Mouse (Mus musculus): Measurements from ENCODE around the gene Hes6. TPM values are rescaled to one million over a fixed set of nuclear protein-coding genes. Genes with fewer than 3 reads are reported as not detected.

Hes6 gene
- total and polyA plus RNA-seq, 2 experiments from 2014 or later: 113 to 119 TPM

DNA sequence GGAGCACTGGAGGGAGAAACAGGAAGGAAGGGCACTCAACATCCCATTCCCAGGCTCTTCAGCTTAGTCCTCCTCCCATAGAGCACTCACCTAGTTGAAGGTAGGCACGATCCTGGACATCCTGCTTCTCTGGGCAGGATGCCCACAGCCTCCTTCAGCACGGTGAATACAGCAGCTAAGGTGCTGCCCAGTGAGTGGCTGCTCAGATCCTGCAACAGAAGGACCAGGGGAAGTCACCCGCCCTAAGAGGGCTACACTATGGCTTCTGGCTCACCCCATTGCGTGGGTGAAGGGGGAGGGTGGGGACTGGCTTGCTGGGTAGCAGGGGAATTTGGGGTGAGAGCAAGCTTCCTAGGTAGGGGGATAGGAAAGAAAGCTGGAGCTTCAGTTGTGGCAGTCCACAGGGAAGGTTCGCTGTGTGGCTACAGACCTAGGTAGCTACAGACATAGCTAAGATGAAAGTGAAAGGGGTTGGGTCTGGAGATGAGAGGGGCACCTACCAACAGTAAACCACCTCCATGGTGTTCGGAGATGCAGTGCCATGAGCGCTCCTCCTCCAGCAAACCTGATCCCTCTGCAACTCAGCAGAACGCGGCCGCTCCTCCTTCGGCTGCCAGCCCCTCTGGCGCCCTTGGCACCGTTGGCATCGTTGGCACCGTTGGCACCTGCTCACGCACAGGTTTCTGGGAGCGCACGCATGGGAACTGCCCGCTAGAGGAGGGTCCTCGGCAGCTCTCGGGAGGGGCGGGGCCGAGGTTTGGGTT, 8.2 kb downstream of the Hes6 start:
- 69% methylated on average over 23 of the region's 23 CpGs for WGBS
- Histone ChIP-seq H3K4me3 (ENCODE audit: low read depth, low read length) (no peak overlapping the region), H3K36me3 (ENCODE audit: insufficient read depth, low read length) (no peaks in the 10 kb centered on the region), H3K4me1 (ENCODE audit: insufficient read depth, low read length) (no peaks in the 10 kb centered on the region), H3K4me2 (ENCODE audit: low read depth, low read length, poor library complexity, severe bottlenecking) (no peak overlapping the region), H3K27me3 (ENCODE audit: insufficient read depth, low read length) (no peaks in the 10 kb centered on the region), H3K9ac (replicated peaks; ENCODE audit: low read length, poor library complexity, severe bottlenecking) (no peak overlapping the region), H3K27ac (ENCODE audit: low read depth, low read length) (no peak overlapping the region), H3K9me3 (ENCODE audit: low read length) (no peaks in the 10 kb centered on the region)
- TF ChIP-seq CTCF (IDR thresholded peaks at IDR 0.05): no peak
- DNase-seq (ENCODE audit: low spot score): peak; percentile 12
- ATAC-seq (ENCODE audit: low FRiP score): no peak

DNA sequence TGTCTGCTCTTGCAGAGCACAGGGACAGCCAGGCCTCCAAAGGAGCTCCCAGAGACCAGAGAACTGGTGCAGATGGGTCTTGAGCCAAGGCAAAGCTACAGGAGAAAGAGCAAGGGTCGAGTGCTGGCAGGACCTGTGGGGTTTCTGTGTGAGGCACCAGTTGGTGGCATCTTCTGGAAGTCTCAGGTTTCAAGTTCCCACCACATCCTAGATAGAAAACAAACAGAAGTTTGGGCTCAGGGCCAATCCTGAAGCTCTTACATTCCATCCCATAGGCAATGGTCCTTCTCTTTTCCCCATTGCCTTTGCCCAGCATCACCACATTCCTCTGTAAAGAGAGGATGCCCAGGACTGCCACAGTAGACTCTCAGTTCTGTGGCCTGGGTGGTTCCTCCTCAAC, 8.9 kb downstream of the Hes6 start:
- TF ChIP-seq CTCF (IDR thresholded peaks at IDR 0.05): no peak
- H3K4me3 ChIP-seq (ENCODE audit: low read depth, low read length): no peak overlapping the region
- H3K36me3 ChIP-seq (ENCODE audit: insufficient read depth, low read length): no peaks in the 10 kb centered on the region
- H3K4me2 ChIP-seq (ENCODE audit: low read depth, low read length, poor library complexity, severe bottlenecking): no peak overlapping the region
- no peaks in the 10 kb centered on the region for H3K4me1 ChIP-seq (ENCODE audit: insufficient read depth, low read length)
- H3K27ac ChIP-seq (ENCODE audit: low read depth, low read length): no peak overlapping the region
- WGBS: 27% methylated on average over 1 of the region's 1 CpGs
- H3K9ac ChIP-seq (replicated peaks; ENCODE audit: low read length, poor library complexity, severe bottlenecking): no peak overlapping the region
- DNase-seq (ENCODE audit: low spot score) (no peak), ATAC-seq (ENCODE audit: low FRiP score) (no peak)
- no peaks in the 10 kb centered on the region for H3K27me3 ChIP-seq (ENCODE audit: insufficient read depth, low read length)
- H3K9me3 ChIP-seq (ENCODE audit: low read length): no peaks in the 10 kb centered on the region

- Histone ChIP-seq H3K9ac (replicated peaks; ENCODE audit: low read length, poor library complexity, severe bottlenecking) (peak within 1 kb of the TSS; percentile 80), H3K4me2 (ENCODE audit: low read depth, low read length, poor library complexity, severe bottlenecking) (peak within 1 kb of the TSS; percentile 86), H3K4me1 (ENCODE audit: insufficient read depth, low read length) (peaks cover 10% of the 10 kb centered on the region; the same call in 1 of the 2 replicates), H3K27ac (ENCODE audit: low read depth, low read length) (peak within 1 kb of the TSS; percentile 92), H3K36me3 (ENCODE audit: insufficient read depth, low read length) (0 out of 2 replicates have a peak, but pooled peaks cover 6% of the 10 kb centered on the region), H3K4me3 (ENCODE audit: low read depth, low read length) (peak within 1 kb of the TSS; percentile 89), H3K27me3 (ENCODE audit: insufficient read depth, low read length) (no peaks in the 10 kb centered on the region), H3K9me3 (ENCODE audit: low read length) (no peaks in the 10 kb centered on the region)
- peak; percentile 95 for ATAC-seq (ENCODE audit: low FRiP score)
- TF ChIP-seq CTCF (IDR thresholded peaks at IDR 0.05): no peak
- peak; percentile 91 for DNase-seq (ENCODE audit: low spot score)
- WGBS: under 1% methylated on average over 56 of the region's 91 CpGs
Measured at GRCm38 (mm10) chr1:91398260-91399062, 15.4 kb downstream of the Hes6 start, which contains the start of gene Ilkap. Gene Ilkap, minus strand, starts transcription at chr1:91398815.

DNA sequence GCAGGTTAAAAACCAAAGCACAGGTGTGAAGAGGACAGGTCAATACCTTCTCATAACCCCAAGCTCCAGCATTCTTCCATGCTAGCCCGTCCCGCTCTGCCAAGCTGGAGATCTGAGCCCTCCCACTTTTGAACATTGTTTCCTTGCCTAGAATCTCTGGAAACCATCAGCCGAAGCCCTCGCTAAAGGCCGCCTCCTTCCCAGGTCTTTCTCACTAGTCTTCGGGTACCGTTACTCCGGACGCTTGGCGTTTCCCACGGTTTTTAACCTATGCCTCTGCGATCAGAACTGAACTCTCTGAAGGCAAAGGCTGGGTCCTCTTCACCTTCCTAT, 15.9 kb downstream of the Hes6 start:
- DNase-seq (ENCODE audit: low spot score) (peak; percentile 9), ATAC-seq (ENCODE audit: low FRiP score) (0 out of 2 replicates have a peak, but pooled peaks have one; percentile 5)
- peak overlapping the region; percentile 86 for H3K4me2 ChIP-seq (ENCODE audit: low read depth, low read length, poor library complexity, severe bottlenecking)
- H3K4me1 ChIP-seq (ENCODE audit: insufficient read depth, low read length): peaks cover 10% of the 10 kb centered on the region; the same call in 1 of the 2 replicates
- H3K27me3 ChIP-seq (ENCODE audit: insufficient read depth, low read length): no peaks in the 10 kb centered on the region
- H3K36me3 ChIP-seq (ENCODE audit: insufficient read depth, low read length): 0 out of 2 replicates have a peak, but pooled peaks cover 6% of the 10 kb centered on the region
- TF ChIP-seq CTCF (IDR thresholded peaks at IDR 0.05): no peak
- 1% methylated on average over 12 of the region's 12 CpGs for WGBS
- peak overlapping the region; percentile 80 for H3K9ac ChIP-seq (replicated peaks; ENCODE audit: low read length, poor library complexity, severe bottlenecking)
- H3K4me3 ChIP-seq (ENCODE audit: low read depth, low read length): peak overlapping the region; percentile 89
- no peaks in the 10 kb centered on the region for H3K9me3 ChIP-seq (ENCODE audit: low read length)
- peak overlapping the region; percentile 92 for H3K27ac ChIP-seq (ENCODE audit: low read depth, low read length)

GRCm38 (mm10) chr1:91390369-91390768, 23.5 kb downstream of the Hes6 start:
- 95% methylated on average over 5 of the region's 5 CpGs for WGBS
- ATAC-seq (ENCODE audit: low FRiP score): no peak
- no peak for TF ChIP-seq CTCF (IDR thresholded peaks at IDR 0.05)
- H3K9ac ChIP-seq (replicated peaks; ENCODE audit: low read length, poor library complexity, severe bottlenecking): no peak overlapping the region
- H3K36me3 ChIP-seq (ENCODE audit: insufficient read depth, low read length): peaks cover 28% of the 10 kb centered on the region
- H3K4me1 ChIP-seq (ENCODE audit: insufficient read depth, low read length): no peaks in the 10 kb centered on the region
- no peak overlapping the region for H3K4me3 ChIP-seq (ENCODE audit: low read depth, low read length)
- no peak for DNase-seq (ENCODE audit: low spot score)
- H3K27ac ChIP-seq (ENCODE audit: low read depth, low read length): no peak overlapping the region
- H3K4me2 ChIP-seq (ENCODE audit: low read depth, low read length, poor library complexity, severe bottlenecking): no peak overlapping the region
- H3K9me3 ChIP-seq (ENCODE audit: low read length): no peaks in the 10 kb centered on the region
- H3K27me3 ChIP-seq (ENCODE audit: insufficient read depth, low read length): no peaks in the 10 kb centered on the region

DNA sequence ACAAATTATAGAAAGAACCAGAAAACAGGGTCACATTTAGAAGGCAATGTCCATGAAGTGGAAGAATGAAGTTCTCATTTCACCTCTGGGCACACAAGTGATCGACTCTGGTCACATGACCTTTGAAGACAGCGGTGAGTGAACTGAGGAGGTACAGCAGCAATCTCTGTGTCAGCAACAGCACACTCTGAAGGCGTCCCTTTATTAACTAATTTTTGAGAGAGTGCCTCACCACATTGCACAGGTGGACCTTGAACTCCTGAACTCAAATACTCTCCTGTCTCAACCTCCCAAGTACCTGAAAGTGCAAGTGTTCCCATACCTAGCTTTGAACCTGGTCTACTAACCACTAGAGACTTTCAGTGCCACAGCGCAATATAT, 32.8 kb downstream of the Hes6 start:
- Histone ChIP-seq H3K4me1 (ENCODE audit: insufficient read depth, low read length) (no peaks in the 10 kb centered on the region), H3K9ac (replicated peaks; ENCODE audit: low read length, poor library complexity, severe bottlenecking) (no peak overlapping the region), H3K27ac (ENCODE audit: low read depth, low read length) (no peak overlapping the region), H3K4me2 (ENCODE audit: low read depth, low read length, poor library complexity, severe bottlenecking) (no peak overlapping the region), H3K4me3 (ENCODE audit: low read depth, low read length) (no peak overlapping the region), H3K9me3 (ENCODE audit: low read length) (no peaks in the 10 kb centered on the region), H3K36me3 (ENCODE audit: insufficient read depth, low read length) (peaks cover 71% of the 10 kb centered on the region), H3K27me3 (ENCODE audit: insufficient read depth, low read length) (no peaks in the 10 kb centered on the region)
- no peak for ATAC-seq (ENCODE audit: low FRiP score)
- WGBS: 94% methylated on average over 4 of the region's 4 CpGs
- no peak for DNase-seq (ENCODE audit: low spot score)
- TF ChIP-seq CTCF (IDR thresholded peaks at IDR 0.05): no peak
